Mouse (Mus musculus): ENCODE results near the gene Olfr787. TPM values are rescaled to one million over a fixed set of nuclear protein-coding genes. Genes with fewer than 3 reads are reported as not detected.

Gene Olfr787
- not detected in 2 replicates for polyA plus RNA-seq (2015; fragmentation: Nextera tagmentation; extraction: Ambion mirVana)

DNA sequence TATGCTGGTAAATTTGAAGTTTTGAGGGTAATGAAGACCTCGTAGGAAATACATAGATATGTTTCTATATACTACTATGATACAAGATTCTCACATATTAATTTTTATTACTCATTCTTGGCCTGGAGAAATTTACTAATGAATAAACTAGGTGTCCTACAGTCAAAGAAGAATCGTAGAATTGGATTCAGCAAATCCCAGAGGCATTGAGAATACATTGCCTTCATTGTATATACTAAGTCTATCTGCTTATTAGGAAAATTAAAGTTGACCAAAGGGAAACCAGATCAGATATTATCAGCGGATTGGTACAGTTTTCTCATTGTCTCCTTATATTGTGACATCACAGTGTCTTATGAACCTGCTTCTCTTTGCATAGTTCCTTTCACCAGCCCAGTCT is at the start of gene Olfr787:
Gene Olfr787 (plus strand): TSS at position 301 of the 400 bp plus-strand sequence.
- Histone ChIP-seq H3K9me3 (ENCODE audit: control insufficient read depth, low read length) (no peaks in the 10 kb centered on the region), H3K36me3 (ENCODE audit: control insufficient read depth, insufficient read depth, low read length) (no peaks in the 10 kb centered on the region), H3K4me2 (ENCODE audit: low read depth, low read length) (no peak within 1 kb of the TSS), H3K27me3 (replicated peaks; ENCODE audit: control insufficient read depth, insufficient read depth, low read length) (no peaks in the 10 kb centered on the region), H3K4me1 (ENCODE audit: control insufficient read depth, insufficient read depth, low read length) (no peaks in the 10 kb centered on the region), H3K9ac (ENCODE audit: low read depth, low read length) (no peak within 1 kb of the TSS), H3K27ac (ENCODE audit: low read length) (no peak within 1 kb of the TSS), H3K4me3 (ENCODE audit: low read length) (no peak within 1 kb of the TSS)
- ATAC-seq = no peak
- 76% methylated on average over 3 of the region's 3 CpGs for WGBS

DNA sequence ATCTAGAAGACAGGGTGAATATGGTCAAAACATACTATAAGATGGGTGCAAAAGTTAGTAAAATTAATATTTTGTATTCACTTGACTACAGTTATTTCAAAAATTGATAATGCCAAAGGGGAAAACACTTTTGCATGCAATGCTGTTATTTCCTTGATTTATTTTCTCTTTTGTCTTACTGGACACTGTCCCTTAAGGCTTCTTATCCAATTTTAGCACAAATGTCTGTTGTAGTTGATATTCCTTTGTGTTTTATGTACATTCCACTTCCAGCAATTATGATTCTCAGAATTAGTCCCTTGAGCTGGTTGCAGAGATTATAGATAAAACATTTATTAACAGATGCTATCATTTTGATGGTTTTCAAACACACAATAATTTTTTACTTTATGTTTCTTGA is 34.7 kb upstream of the Olfr787 start, which contains the start of gene Olfr786:
Gene Olfr786 (plus strand): TSS at position 301 of the 400 bp plus-strand sequence.
- H3K4me1 ChIP-seq (ENCODE audit: control insufficient read depth, insufficient read depth, low read length) = no peaks in the 10 kb centered on the region
- no peak within 1 kb of the TSS for H3K4me3 ChIP-seq (ENCODE audit: low read length)
- no peaks in the 10 kb centered on the region for H3K9me3 ChIP-seq (ENCODE audit: control insufficient read depth, low read length)
- ATAC-seq = no peak
- no peak within 1 kb of the TSS for H3K27ac ChIP-seq (ENCODE audit: low read length)
- no peaks in the 10 kb centered on the region for H3K36me3 ChIP-seq (ENCODE audit: control insufficient read depth, insufficient read depth, low read length)
- no peaks in the 10 kb centered on the region for H3K27me3 ChIP-seq (replicated peaks; ENCODE audit: control insufficient read depth, insufficient read depth, low read length)
- H3K9ac ChIP-seq (ENCODE audit: low read depth, low read length) = no peak within 1 kb of the TSS
- H3K4me2 ChIP-seq (ENCODE audit: low read depth, low read length) = no peak within 1 kb of the TSS

DNA sequence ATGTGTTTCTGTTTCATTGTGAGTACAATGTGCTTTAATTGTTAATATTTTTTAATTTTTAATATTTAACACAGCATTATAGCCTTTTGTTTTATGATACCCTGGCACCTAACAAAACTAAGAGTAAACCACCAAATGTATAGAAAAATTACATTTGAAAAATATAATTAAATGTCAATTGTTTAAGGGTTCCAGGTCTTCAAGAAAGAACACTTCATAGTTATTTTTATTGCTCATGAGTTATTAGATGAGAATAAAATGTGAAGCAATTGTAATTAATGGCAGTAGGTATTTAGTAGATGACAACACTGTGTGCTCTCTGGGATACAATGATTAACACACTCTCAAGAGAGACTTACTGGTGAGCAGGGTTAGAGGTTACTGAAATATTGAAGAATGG is 9.0 kb downstream of the Olfr787 start, which contains the start of gene Olfr788:
Gene Olfr788 (plus strand): TSS at position 301 of the 400 bp plus-strand sequence.
- no peak within 1 kb of the TSS for H3K4me2 ChIP-seq (ENCODE audit: low read depth, low read length)
- no peaks in the 10 kb centered on the region for H3K36me3 ChIP-seq (ENCODE audit: control insufficient read depth, insufficient read depth, low read length)
- ATAC-seq = no peak
- H3K27ac ChIP-seq (ENCODE audit: low read length) = no peak within 1 kb of the TSS
- no peaks in the 10 kb centered on the region for H3K27me3 ChIP-seq (replicated peaks; ENCODE audit: control insufficient read depth, insufficient read depth, low read length)
- H3K4me3 ChIP-seq (ENCODE audit: low read length) = no peak within 1 kb of the TSS
- no peaks in the 10 kb centered on the region for H3K9me3 ChIP-seq (ENCODE audit: control insufficient read depth, low read length)
- H3K9ac ChIP-seq (ENCODE audit: low read depth, low read length) = no peak within 1 kb of the TSS
- no peaks in the 10 kb centered on the region for H3K4me1 ChIP-seq (ENCODE audit: control insufficient read depth, insufficient read depth, low read length)

DNA sequence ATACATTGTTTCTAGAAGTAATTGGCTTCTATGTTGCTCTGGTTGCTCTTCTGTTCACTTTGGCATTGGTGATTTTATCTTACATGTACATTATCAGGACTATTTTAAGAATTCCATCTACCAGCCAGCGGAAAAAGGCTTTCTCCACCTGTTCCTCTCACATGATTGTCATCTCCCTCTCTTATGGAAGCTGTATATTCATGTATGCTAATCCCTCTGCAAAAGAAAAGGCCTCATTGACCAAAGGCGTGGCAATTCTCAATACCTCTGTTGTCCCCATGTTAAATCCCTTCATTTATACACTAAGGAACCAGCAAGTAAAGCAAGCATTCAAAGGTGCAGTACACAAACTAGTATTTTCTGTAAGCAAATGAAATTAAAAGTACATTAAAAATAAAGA is 11.6 kb downstream of the Olfr787 start:
- no peak for ATAC-seq
- Histone ChIP-seq H3K4me1 (ENCODE audit: control insufficient read depth, insufficient read depth, low read length) (no peaks in the 10 kb centered on the region), H3K27ac (ENCODE audit: low read length) (no peak overlapping the region), H3K4me3 (ENCODE audit: low read length) (no peak overlapping the region), H3K27me3 (replicated peaks; ENCODE audit: control insufficient read depth, insufficient read depth, low read length) (no peaks in the 10 kb centered on the region), H3K9me3 (ENCODE audit: control insufficient read depth, low read length) (no peaks in the 10 kb centered on the region), H3K36me3 (ENCODE audit: control insufficient read depth, insufficient read depth, low read length) (no peaks in the 10 kb centered on the region), H3K9ac (ENCODE audit: low read depth, low read length) (no peak overlapping the region), H3K4me2 (ENCODE audit: low read depth, low read length) (no peak overlapping the region)
- WGBS = 61% methylated on average over 2 of the region's 2 CpGs

DNA sequence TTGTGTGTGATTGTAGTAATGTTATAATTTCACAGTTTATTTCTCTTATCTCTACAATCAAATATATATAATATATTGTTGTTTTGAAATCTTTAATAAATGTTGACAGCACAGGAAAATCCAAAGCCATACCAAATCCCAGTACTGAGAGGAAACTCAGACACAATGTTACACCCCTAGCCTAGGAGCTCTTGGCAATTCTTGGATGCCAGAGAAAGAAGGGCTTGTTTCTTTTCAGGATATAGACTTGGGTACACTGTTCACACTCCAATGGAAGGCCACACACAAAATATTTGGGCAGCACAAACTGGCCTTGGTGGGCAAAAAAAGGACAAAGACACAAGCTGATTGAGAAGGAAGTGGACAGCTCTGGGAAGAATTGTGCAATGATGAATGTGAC is 12.1 kb downstream of the Olfr787 start:
- H3K9me3 ChIP-seq (ENCODE audit: control insufficient read depth, low read length) = no peaks in the 10 kb centered on the region
- H3K36me3 ChIP-seq (ENCODE audit: control insufficient read depth, insufficient read depth, low read length) = no peaks in the 10 kb centered on the region

DNA sequence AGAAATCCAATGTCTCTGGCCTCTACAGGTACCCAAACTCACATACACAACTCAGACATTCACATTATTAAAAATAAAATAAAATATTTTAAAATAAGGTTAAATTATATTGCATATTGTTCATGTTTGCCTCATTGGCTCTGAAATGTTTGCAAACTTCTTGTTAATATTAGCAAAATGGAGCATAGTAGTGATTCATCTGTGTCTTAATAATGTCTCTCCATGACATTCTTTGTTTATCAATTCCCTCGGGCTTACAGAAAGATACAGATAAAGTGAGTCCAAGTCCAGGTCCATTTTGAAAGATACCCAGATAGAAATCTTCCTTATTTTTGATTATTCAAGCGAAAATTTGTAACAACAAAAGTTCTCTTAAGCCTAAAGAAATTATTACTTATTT is 22.8 kb downstream of the Olfr787 start, which contains the start of gene Olfr789:
Gene Olfr789 (plus strand): TSS at position 301 of the 400 bp plus-strand sequence.
- Histone ChIP-seq H3K9ac (ENCODE audit: low read depth, low read length) (no peak within 1 kb of the TSS), H3K4me2 (ENCODE audit: low read depth, low read length) (no peak within 1 kb of the TSS), H3K36me3 (ENCODE audit: control insufficient read depth, insufficient read depth, low read length) (no peaks in the 10 kb centered on the region), H3K9me3 (ENCODE audit: control insufficient read depth, low read length) (no peaks in the 10 kb centered on the region), H3K4me1 (ENCODE audit: control insufficient read depth, insufficient read depth, low read length) (no peaks in the 10 kb centered on the region), H3K27ac (ENCODE audit: low read length) (no peak within 1 kb of the TSS), H3K27me3 (replicated peaks; ENCODE audit: control insufficient read depth, insufficient read depth, low read length) (no peaks in the 10 kb centered on the region), H3K4me3 (ENCODE audit: low read length) (no peak within 1 kb of the TSS)
- no peak for ATAC-seq
- WGBS = 55% methylated on average over 2 of the region's 2 CpGs

More for the DNA sequence above, 12.1 kb downstream of the Olfr787 start:
- no peaks in the 10 kb centered on the region for H3K27me3 ChIP-seq (replicated peaks; ENCODE audit: control insufficient read depth, insufficient read depth, low read length)
- no peak overlapping the region for H3K9ac ChIP-seq (ENCODE audit: low read depth, low read length)
- H3K4me1 ChIP-seq (ENCODE audit: control insufficient read depth, insufficient read depth, low read length) = no peaks in the 10 kb centered on the region
- H3K4me2 ChIP-seq (ENCODE audit: low read depth, low read length) = no peak overlapping the region
- ATAC-seq = no peak
- H3K4me3 ChIP-seq (ENCODE audit: low read length) = no peak overlapping the region
- H3K27ac ChIP-seq (ENCODE audit: low read length) = no peak overlapping the region

DNA sequence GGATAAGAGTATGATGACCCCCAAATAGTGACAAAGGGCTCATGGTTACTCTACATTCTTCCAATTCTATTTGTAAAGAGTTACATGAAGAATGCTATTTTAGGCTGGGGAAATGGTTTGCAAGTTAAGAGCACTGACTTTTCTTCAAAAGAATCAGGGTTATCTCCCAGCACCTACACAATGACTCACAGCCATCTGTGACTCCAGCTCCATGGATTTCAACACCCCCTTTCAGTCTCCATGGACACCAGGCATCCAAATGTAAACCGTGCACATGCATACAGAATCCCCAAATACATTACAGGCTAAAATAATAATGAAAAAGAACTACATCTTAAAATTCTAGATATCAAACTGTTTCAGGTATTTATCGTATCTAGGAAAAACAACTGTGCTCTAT is 28.4 kb downstream of the Olfr787 start:
- Histone ChIP-seq H3K27me3 (replicated peaks; ENCODE audit: control insufficient read depth, insufficient read depth, low read length) (no peaks in the 10 kb centered on the region), H3K36me3 (ENCODE audit: control insufficient read depth, insufficient read depth, low read length) (no peaks in the 10 kb centered on the region), H3K4me1 (ENCODE audit: control insufficient read depth, insufficient read depth, low read length) (no peaks in the 10 kb centered on the region), H3K27ac (ENCODE audit: low read length) (no peak overlapping the region), H3K4me3 (ENCODE audit: low read length) (no peak overlapping the region), H3K4me2 (ENCODE audit: low read depth, low read length) (no peak overlapping the region), H3K9ac (ENCODE audit: low read depth, low read length) (no peak overlapping the region), H3K9me3 (ENCODE audit: control insufficient read depth, low read length) (no peaks in the 10 kb centered on the region)
- ATAC-seq = no peak
- WGBS = 76% methylated on average over 2 of the region's 2 CpGs

DNA sequence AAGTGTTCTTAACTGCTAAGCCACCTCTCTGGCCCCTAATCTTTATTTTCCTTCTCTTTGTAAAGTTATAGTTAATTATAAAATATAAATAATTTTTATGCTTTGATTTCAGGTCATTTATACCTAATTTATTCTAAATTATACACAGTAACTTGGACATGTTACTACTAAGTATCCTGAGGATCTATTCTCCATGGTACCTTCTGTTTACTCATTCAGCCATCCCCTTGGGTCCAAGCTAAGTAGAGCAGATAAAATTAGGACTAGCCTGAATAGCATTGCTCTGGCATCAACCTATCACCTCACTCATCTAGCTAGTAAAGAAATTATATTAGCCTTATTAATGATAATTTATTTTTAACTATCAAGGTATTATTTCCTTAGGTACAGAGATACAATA is 36.5 kb downstream of the Olfr787 start, which contains the start of gene Olfr790:
Gene Olfr790 (plus strand): TSS at position 301 of the 400 bp plus-strand sequence.
- Histone ChIP-seq H3K36me3 (ENCODE audit: control insufficient read depth, insufficient read depth, low read length) (no peaks in the 10 kb centered on the region), H3K9ac (ENCODE audit: low read depth, low read length) (no peak within 1 kb of the TSS), H3K4me2 (ENCODE audit: low read depth, low read length) (no peak within 1 kb of the TSS), H3K4me3 (ENCODE audit: low read length) (no peak within 1 kb of the TSS), H3K9me3 (ENCODE audit: control insufficient read depth, low read length) (no peaks in the 10 kb centered on the region), H3K27ac (ENCODE audit: low read length) (no peak within 1 kb of the TSS), H3K4me1 (ENCODE audit: control insufficient read depth, insufficient read depth, low read length) (no peaks in the 10 kb centered on the region), H3K27me3 (replicated peaks; ENCODE audit: control insufficient read depth, insufficient read depth, low read length) (no peaks in the 10 kb centered on the region)
- no peak for ATAC-seq

Measured in intestine, embryonic 16.5 days (tissue).